Mouse (Mus musculus) forebrain, embryonic 16.5 days (tissue): ENCODE measurements around the gene Nt5dc2. TPM values are rescaled to one million over a fixed set of nuclear protein-coding genes. Genes with fewer than 3 reads are reported as not detected.

Source experiments
- ATAC-seq: fragments of 200-750 bp; cut with Nextera tagmentation; 2 replicates; pipeline ENCODE4 v1.8.0; 2017; ENCODE audit warnings: mild to moderate bottlenecking, moderate library complexity
- H3K27ac ChIP-seq: fragments of 300-500 bp; sonication (generic); 2 replicates; pipeline ENCODE4 v1.5.1; 2014; ENCODE audit warnings: low read length, control low read depth
- H3K27me3 ChIP-seq: fragments of 300-500 bp; sonication (generic); replicated peaks from 2 replicates; pipeline ENCODE4 v1.6.1; 2014; ENCODE audit warnings: low read length; ENCODE audit not compliant: control insufficient read depth, insufficient read depth
- H3K36me3 ChIP-seq: fragments of 300-500 bp; sonication (generic); 2 replicates; pipeline ENCODE4 v1.6.1; 2014; ENCODE audit not compliant: control insufficient read depth, insufficient read depth
- H3K4me1 ChIP-seq: fragments of 300-500 bp; sonication (generic); replicated peaks from 2 replicates; pipeline ENCODE4 v1.6.1; 2014; ENCODE audit warnings: low read length; ENCODE audit not compliant: control insufficient read depth, insufficient read depth
- H3K4me2 ChIP-seq: fragments of 300-500 bp; sonication (generic); 2 replicates; pipeline ENCODE4 v1.6.1; 2014; ENCODE audit warnings: mild to moderate bottlenecking, low read length, control low read depth
- H3K4me3 ChIP-seq: fragments of 300-500 bp; sonication (generic); replicated peaks from 2 replicates; pipeline ENCODE4 v1.5.1; 2014; ENCODE audit warnings: mild to moderate bottlenecking, low read length, control low read depth
- H3K9ac ChIP-seq: fragments of 300-500 bp; sonication (generic); replicated peaks from 2 replicates; pipeline ENCODE4 v1.6.1; 2014; ENCODE audit warnings: low read depth, low read length, control low read depth
- H3K9me3 ChIP-seq: fragments of 300-500 bp; sonication (generic); 2 replicates; pipeline ENCODE4 v1.6.1; 2016; ENCODE audit warnings: low read length; ENCODE audit not compliant: control insufficient read depth
- WGBS: fragments of 180-500 bp; shearing (Covaris S2); extraction: QIAGEN DNeasy Blood & Tissue Kit; methylation state at CpG from one replicate; pipeline ENCODE4 v1.1.7; 2014; 5-methylcytosine and 5-hydroxymethylcytosine counted together
- polyA plus RNA-seq: library from polyadenylated mRNA; unstranded; fragments of >200 nt; fragmentation: Nextera tagmentation; extraction: Ambion mirVana; gene quantifications from 2 replicates; pipeline ENCODE4 v1.2.1, GENCODE M21; 2015

The Nt5dc2 gene
- polyA plus RNA-seq, 1 experiment from 2014 or later = 146 TPM

GRCm38 (mm10) chr14:31115522-31115921 lies 15.3 kb upstream of the Nt5dc2 start:
- 87% methylated on average over 2 of the region's 2 CpGs for WGBS
- no peaks in the 10 kb centered on the region for H3K27me3 ChIP-seq
- ATAC-seq = no peak

GRCm38 (mm10) chr14:31125106-31126075 lies 5.5 kb upstream of the Nt5dc2 start:
- peaks cover 31% of the 10 kb centered on the region for H3K4me1 ChIP-seq
- peaks cover 5% of the 10 kb centered on the region; the same call in 1 of the 2 replicates for H3K36me3 ChIP-seq
- H3K9me3 ChIP-seq = no peaks in the 10 kb centered on the region
- 74% methylated on average over 9 of the region's 9 CpGs for WGBS
- H3K4me2 ChIP-seq = no peak overlapping the region
- H3K9ac ChIP-seq = no peak overlapping the region
- H3K27ac ChIP-seq = no peak overlapping the region
- no peak overlapping the region for H3K4me3 ChIP-seq
- H3K27me3 ChIP-seq = no peaks in the 10 kb centered on the region
- no peak for ATAC-seq

More at GRCm38 (mm10) chr14:31115522-31115921, 15.3 kb upstream of the Nt5dc2 start:
- Histone ChIP-seq H3K9me3 (no peaks in the 10 kb centered on the region), H3K9ac (no peak overlapping the region), H3K4me2 (no peak overlapping the region), H3K4me1 (no peaks in the 10 kb centered on the region), H3K27ac (no peak overlapping the region), H3K4me3 (no peak overlapping the region), H3K36me3 (peaks cover 23% of the 10 kb centered on the region)

- Histone ChIP-seq H3K4me2 (no peak overlapping the region), H3K4me3 (no peak overlapping the region), H3K4me1 (peaks cover 35% of the 10 kb centered on the region), H3K27me3 (no peaks in the 10 kb centered on the region), H3K27ac (no peak overlapping the region), H3K9me3 (no peaks in the 10 kb centered on the region), H3K36me3 (no peaks in the 10 kb centered on the region; the same call in 1 of the 2 replicates), H3K9ac (no peak overlapping the region)
- ATAC-seq = no peak
- 93% methylated on average over 8 of the region's 8 CpGs for WGBS
Measured at GRCm38 (mm10) chr14:31126826-31127225, 4.0 kb upstream of the Nt5dc2 start.

GRCm38 (mm10) chr14:31128101-31128825 lies 2.6 kb upstream of the Nt5dc2 start:
- peak overlapping the region; percentile 90 for H3K4me3 ChIP-seq
- no peaks in the 10 kb centered on the region for H3K36me3 ChIP-seq
- peak overlapping the region; percentile 81 for H3K9ac ChIP-seq
- H3K9me3 ChIP-seq = no peaks in the 10 kb centered on the region
- H3K27ac ChIP-seq = peak overlapping the region; percentile 81
- H3K4me2 ChIP-seq = peak overlapping the region; percentile 98
- H3K27me3 ChIP-seq = no peaks in the 10 kb centered on the region
- ATAC-seq = peak; percentile 4; the same call in 1 of the 2 replicates
- peaks cover 50% of the 10 kb centered on the region for H3K4me1 ChIP-seq
- 1% methylated on average over 23 of the region's 23 CpGs for WGBS

GRCm38 (mm10) chr14:31128826-31129219 lies 2.0 kb upstream of the Nt5dc2 start, which contains the start of gene Smim4:
Gene Smim4, minus strand, starts transcription at chr14:31128956.
- H3K36me3 ChIP-seq = no peaks in the 10 kb centered on the region

GRCm38 (mm10) chr14:31129326-31130235 lies 1.3 kb upstream of the Nt5dc2 start:
- H3K4me1 ChIP-seq = peaks cover 63% of the 10 kb centered on the region
- no peaks in the 10 kb centered on the region for H3K36me3 ChIP-seq
- no peaks in the 10 kb centered on the region for H3K27me3 ChIP-seq
- H3K9ac ChIP-seq = peak overlapping the region; percentile 45
- peak overlapping the region; percentile 49 for H3K27ac ChIP-seq
- WGBS = 63% methylated on average over 15 of the region's 15 CpGs
- peak overlapping the region; percentile 55 for H3K4me2 ChIP-seq
- no peaks in the 10 kb centered on the region for H3K9me3 ChIP-seq
- no peak for ATAC-seq
- H3K4me3 ChIP-seq = peak overlapping the region; percentile 90

More at GRCm38 (mm10) chr14:31128826-31129219, 2.0 kb upstream of the Nt5dc2 start, which contains the start of gene Smim4:
- 0% methylated on average over 33 of the region's 33 CpGs for WGBS
- H3K9me3 ChIP-seq = no peaks in the 10 kb centered on the region
- peak within 1 kb of the TSS; percentile 98 for H3K4me2 ChIP-seq
- peak within 1 kb of the TSS; percentile 81 for H3K9ac ChIP-seq
- peaks cover 55% of the 10 kb centered on the region for H3K4me1 ChIP-seq
- peak; percentile 97 for ATAC-seq
- peak within 1 kb of the TSS; percentile 81 for H3K27ac ChIP-seq
- H3K4me3 ChIP-seq = peak within 1 kb of the TSS; percentile 90
- H3K27me3 ChIP-seq = no peaks in the 10 kb centered on the region

GRCm38 (mm10) chr14:31131272-31131821 lies 494 bp downstream of the Nt5dc2 start:
- Histone ChIP-seq H3K36me3 (no peaks in the 10 kb centered on the region; the same call in 1 of the 2 replicates), H3K9me3 (no peaks in the 10 kb centered on the region), H3K4me2 (peak overlapping the region; percentile 56), H3K4me1 (peaks cover 58% of the 10 kb centered on the region), H3K4me3 (peak overlapping the region; percentile 68), H3K9ac (peak overlapping the region; percentile 77), H3K27ac (peak overlapping the region; percentile 49), H3K27me3 (no peaks in the 10 kb centered on the region)
- under 1% methylated on average over 43 of the region's 43 CpGs for WGBS
- no peak; the same call in 1 of the 2 replicates for ATAC-seq

GRCm38 (mm10) chr14:31132031-31132430 lies 1.2 kb downstream of the Nt5dc2 start:
- Histone ChIP-seq H3K27me3 (no peaks in the 10 kb centered on the region), H3K9me3 (no peaks in the 10 kb centered on the region), H3K4me3 (peak overlapping the region; percentile 68), H3K4me2 (peak overlapping the region; percentile 56), H3K9ac (peak overlapping the region; percentile 77), H3K4me1 (peaks cover 53% of the 10 kb centered on the region), H3K27ac (no peak overlapping the region), H3K36me3 (no peaks in the 10 kb centered on the region; the same call in 1 of the 2 replicates)
- ATAC-seq = no peak
- WGBS = 6% methylated on average over 6 of the region's 6 CpGs
